Mouse (Mus musculus): ENCODE results near the gene Slx4. TPM values are rescaled to one million over a fixed set of nuclear protein-coding genes. Genes with fewer than 3 reads are reported as not detected.

The Slx4 gene
- 86.6 TPM for total RNA-seq (2023)

GRCm38 (mm10) chr16:4003489-4004398, at the start of gene Slx4:
Slx4 (minus strand) TSS chr16:4003770.

GRCm38 (mm10) chr16:4036807-4037206, 33.2 kb upstream of the Slx4 start, which contains the start of gene Dnase1:
Dnase1 (plus strand) TSS chr16:4036942.

GRCm38 (mm10) chr16:3976251-3976671, 27.3 kb downstream of the Slx4 start, which contains the start of gene Nlrc3:
Nlrc3 (minus strand) TSS chr16:3976632.

Other genes starting within 250 kb of the Slx4 start
- not detected for gene Olfr15, start 172.9 kb downstream of the Slx4 start, total RNA-seq (2023)
- gene Zfp174, start 156.5 kb downstream of the Slx4 start, total RNA-seq (2023), result 0.46 TPM
- 77.1 TPM for gene Naa60, start 131.4 kb downstream of the Slx4 start, total RNA-seq (2023)
- 27.0 TPM for gene Zfp597, start 119.2 kb downstream of the Slx4 start, total RNA-seq (2023)
- not detected for gene Gm20695, start 119.1 kb downstream of the Slx4 start, total RNA-seq (2023)
- gene 1700037C18Rik, start 95.1 kb downstream of the Slx4 start, total RNA-seq (2023), result 5.6 TPM
- 24.6 TPM for gene Cluap1, start 95.0 kb downstream of the Slx4 start, total RNA-seq (2023)
- 108 TPM for gene Nlrc3, start 27.1 kb downstream of the Slx4 start, total RNA-seq (2023)
- not detected for gene Dnase1, start 33.2 kb upstream of the Slx4 start, total RNA-seq (2023)
- gene Trap1, start 74.1 kb upstream of the Slx4 start, total RNA-seq (2023), result 77.5 TPM
- 140 TPM for gene Crebbp, start 210.2 kb upstream of the Slx4 start, total RNA-seq (2023)